ENCODE assay signal across 17 mouse cellular contexts in the genomic region with DNA sequence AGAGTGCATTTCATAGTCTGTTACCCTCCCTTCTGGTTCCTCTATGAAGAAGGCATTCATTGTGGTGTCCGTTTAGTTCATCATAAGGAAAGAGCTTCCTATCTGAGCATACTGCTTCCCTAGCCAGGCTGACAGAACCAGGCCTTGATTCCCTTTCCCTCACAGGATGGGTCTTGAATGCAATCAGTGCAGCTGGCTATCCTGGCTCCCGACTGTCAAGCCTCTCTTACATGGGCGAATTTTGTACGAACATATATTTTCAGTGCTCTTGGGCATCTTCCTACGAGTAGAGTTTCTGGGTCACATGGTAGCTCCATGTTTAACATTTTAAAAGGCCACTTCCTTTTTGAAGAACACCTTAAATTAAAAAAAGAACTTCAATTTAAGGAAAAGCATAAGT.
"Had no signal": no experiment of that assay in that cellular context is flagged by ENCODE, and none has a peak within 500 bp of the region (broad histone marks: within the 10 kb centered on the region; RNA-seq: fewer than 3 reads in every experiment).

No protein-coding gene starts in this region.

- H3K4me3 ChIP-seq: midbrain, embryonic 10.5 days; midbrain, embryonic 12.5 days; myocyte; neural tube, embryonic 13.5 days; neural tube, embryonic 15.5 days; stomach, embryonic 15.5 days had no signal

- H3K4me2 ChIP-seq: lung, embryonic 14.5 days; midbrain, embryonic 12.5 days; neural tube, embryonic 13.5 days; neural tube, embryonic 15.5 days; stomach, embryonic 15.5 days had no signal

- H3K36me3 ChIP-seq: midbrain, embryonic 10.5 days; midbrain, embryonic 12.5 days; neural tube, embryonic 13.5 days; neural tube, embryonic 15.5 days; stomach, embryonic 15.5 days had no signal

- DNase-seq: lung, adult 18-20 months; lung, embryonic 14.5 days; lung, postnatal 10 days; lung, postnatal 4 days; midbrain, embryonic 14.5 days; retina, postnatal 1 day; right cerebral cortex, postnatal 14 days; thymus, postnatal 14 days; thymus, postnatal 36 days had no signal

- H3K4me1 ChIP-seq: stomach, embryonic 15.5 days had no signal

- H3K9me3 ChIP-seq: midbrain, embryonic 10.5 days; midbrain, embryonic 12.5 days; neural tube, embryonic 13.5 days; neural tube, embryonic 15.5 days; stomach, embryonic 15.5 days had no signal

- H3K27ac ChIP-seq: midbrain, embryonic 10.5 days; midbrain, embryonic 12.5 days; neural tube, embryonic 13.5 days; neural tube, embryonic 15.5 days; stomach, embryonic 15.5 days; stomach, postnatal 0 days had no signal

- H3K9ac ChIP-seq: lung, embryonic 14.5 days; midbrain, embryonic 12.5 days; neural tube, embryonic 13.5 days; neural tube, embryonic 15.5 days; stomach, embryonic 15.5 days had no signal

- ATAC-seq: midbrain, embryonic 16.5 days had no signal

- H3K27me3 ChIP-seq: midbrain, embryonic 12.5 days; neural tube, embryonic 13.5 days; neural tube, embryonic 15.5 days; stomach, embryonic 15.5 days had no signal
